Mouse (Mus musculus) liver, adult 2 months (tissue): ENCODE results near the gene Nme6. TPM values are rescaled to one million over a fixed set of nuclear protein-coding genes. Genes with fewer than 3 reads are reported as not detected.

Experiments
- DNase-seq: peaks from one replicate; pipeline ENCODE4 v3.0.0-alpha.2; 2011; ENCODE audit warnings: low read depth, low spot score; ENCODE audit errors: extremely low read depth
- H3K27ac ChIP-seq: fragments of 200-500 bp; replicated peaks from 2 replicates; pipeline ENCODE4 v1.5.1; 2012; ENCODE audit warnings: low read depth, mild to moderate bottlenecking, control low read depth, inconsistent platforms, low read length; ENCODE audit not compliant: insufficient read depth
- H3K27me3 ChIP-seq: fragments of 200-500 bp; 2 replicates; pipeline ENCODE4 v1.6.1; 2012; ENCODE audit warnings: mild to moderate bottlenecking, moderate library complexity, low read length, inconsistent platforms; ENCODE audit not compliant: control insufficient read depth, insufficient read depth
- H3K36me3 ChIP-seq: fragments of 200-500 bp; 2 replicates; pipeline ENCODE4 v1.6.1; 2012; ENCODE audit warnings: low read length, inconsistent platforms; ENCODE audit not compliant: control insufficient read depth, insufficient read depth
- H3K4me1 ChIP-seq: fragments of 200-500 bp; 2 replicates; pipeline ENCODE4 v1.6.1; 2011; ENCODE audit warnings: low read length; ENCODE audit not compliant: control insufficient read depth, insufficient read depth
- H3K4me3 ChIP-seq: fragments of 200-500 bp; 2 replicates; pipeline ENCODE4 v1.5.1; 2011; ENCODE audit warnings: low read depth, mild to moderate bottlenecking, control low read depth, low read length, moderate library complexity; ENCODE audit not compliant: insufficient read depth
- H3K79me2 ChIP-seq: fragments of 200-500 bp; 2 replicates; pipeline ENCODE4 v1.6.1; 2012; ENCODE audit warnings: inconsistent platforms, mild to moderate bottlenecking, low read length, moderate library complexity; ENCODE audit not compliant: control insufficient read depth, insufficient read depth
- H3K9ac ChIP-seq: fragments of 200-500 bp; 2 replicates; pipeline ENCODE4 v1.6.1; 2012; ENCODE audit warnings: low read depth, mild to moderate bottlenecking, control low read depth, inconsistent platforms, low read length
- CTCF ChIP-seq: fragments of 200-500 bp; IDR thresholded peaks from 2 replicates; pipeline ENCODE4 v1.5.1; 2011; ENCODE audit warnings: low read depth, low read length, control low read depth
- POLR2A ChIP-seq: fragments of 200-500 bp; IDR thresholded peaks from 2 replicates; pipeline ENCODE4 v1.6.1; 2011; ENCODE audit warnings: low read length, control low read depth; ENCODE audit not compliant: insufficient read depth; ENCODE audit errors: extremely low read depth
- WGBS: fragments of 180-500 bp; shearing (Covaris S2); methylation state at CpG from one replicate; pipeline ENCODE4 v1.1.7; 2018; 5-methylcytosine and 5-hydroxymethylcytosine counted together
- polyA plus RNA-seq: library from polyadenylated mRNA; depleted of rRNA; stranded (reverse); fragments of >200 nt; gene quantifications from 2 replicates; pipeline ENCODE4 v1.2.3, GENCODE M21; 2012
- total RNA-seq: library from RNA; depleted of rRNA; stranded (reverse); fragments of >200 nt; gene quantifications from 2 replicates; pipeline ENCODE4 v1.2.3, GENCODE M21; 2014

Nme6 gene
- total and polyA plus RNA-seq, 2 experiments, result 27.6 to 44.5 TPM

DNA sequence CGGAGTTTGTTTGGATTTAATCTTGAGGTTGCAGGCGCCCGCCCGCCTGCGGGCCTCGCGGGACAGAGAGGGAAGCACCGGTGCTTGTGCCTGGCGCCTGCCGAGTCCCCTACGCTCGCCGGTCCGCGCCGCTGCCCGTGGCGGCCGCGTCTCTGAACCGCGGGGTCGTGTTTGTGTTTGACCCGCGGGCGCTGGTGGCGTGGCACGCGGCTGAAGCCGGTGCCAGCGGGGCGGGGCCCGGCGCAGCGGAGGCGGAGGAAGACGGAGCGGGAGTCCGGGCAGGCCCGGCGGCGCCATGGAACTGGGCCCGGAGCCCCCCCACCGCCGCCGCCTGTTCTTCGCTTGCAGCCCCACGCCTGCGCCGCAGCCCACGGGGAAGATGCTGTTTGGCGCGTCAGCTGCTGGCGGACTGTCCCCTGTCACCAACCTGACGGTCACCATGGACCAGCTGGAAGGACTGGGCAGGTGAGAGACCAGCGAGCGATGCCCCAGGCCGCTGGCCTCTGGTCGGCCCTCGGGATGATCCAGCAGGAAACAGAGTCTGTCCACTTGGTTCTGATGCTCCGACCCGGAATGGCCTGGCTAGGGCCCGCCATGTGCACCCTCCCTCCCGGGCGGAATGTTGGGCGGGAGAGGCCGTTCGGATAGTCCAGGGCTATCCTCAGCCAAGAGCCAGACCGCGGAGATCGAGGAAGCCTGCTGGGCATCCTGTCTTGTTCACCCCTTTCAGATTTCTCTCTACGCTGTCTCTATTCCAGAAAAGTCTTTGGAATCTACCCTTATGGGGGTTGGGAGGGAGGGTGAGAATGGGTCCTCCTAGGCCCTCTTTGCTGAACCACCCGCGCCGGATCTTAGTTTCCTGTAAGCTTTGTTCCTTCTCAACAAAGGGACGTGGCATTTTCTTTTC, 43.4 kb downstream of the Nme6 start:
- WGBS, result under 1% methylated on average over 76 of the region's 76 CpGs
- H3K27me3 ChIP-seq, result no peaks in the 10 kb centered on the region
- peak overlapping the region; percentile 77 for H3K4me3 ChIP-seq
- H3K27ac ChIP-seq, result peak overlapping the region; percentile 76
- H3K9ac ChIP-seq, result peak overlapping the region; percentile 92
- H3K36me3 ChIP-seq, result peaks cover 11% of the 10 kb centered on the region
- H3K79me2 ChIP-seq, result no peaks in the 10 kb centered on the region
- 0 out of 2 replicates have a peak, but pooled peaks have one; percentile 8 for TF ChIP-seq POLR2A
- no peak for TF ChIP-seq CTCF
- peaks cover 7% of the 10 kb centered on the region for H3K4me1 ChIP-seq
- DNase-seq, result no peak

GRCm38 (mm10) chr9:109876756-109877155, 44.2 kb downstream of the Nme6 start:
- Histone ChIP-seq H3K36me3 (peaks cover 16% of the 10 kb centered on the region), H3K27me3 (no peaks in the 10 kb centered on the region), H3K79me2 (no peaks in the 10 kb centered on the region), H3K9ac (no peak overlapping the region), H3K4me3 (no peak overlapping the region; the same call in 1 of the 2 replicates), H3K4me1 (peaks cover 4% of the 10 kb centered on the region; the same call in 1 of the 2 replicates), H3K27ac (no peak overlapping the region)
- TF ChIP-seq POLR2A, result no peak
- no peak for TF ChIP-seq CTCF
- 31% methylated on average over 3 of the region's 3 CpGs for WGBS
- no peak for DNase-seq

- TF ChIP-seq CTCF, result no peak
- no peak for TF ChIP-seq POLR2A
- H3K79me2 ChIP-seq, result no peaks in the 10 kb centered on the region
- DNase-seq, result no peak
- H3K4me1 ChIP-seq, result peaks cover 4% of the 10 kb centered on the region; the same call in 1 of the 2 replicates
- no peaks in the 10 kb centered on the region for H3K27me3 ChIP-seq
- no peak overlapping the region for H3K9ac ChIP-seq
- no peak overlapping the region for H3K27ac ChIP-seq
- no peak overlapping the region for H3K4me3 ChIP-seq
- 95% methylated on average over 5 of the region's 5 CpGs for WGBS
- H3K36me3 ChIP-seq, result peaks cover 24% of the 10 kb centered on the region
These were observed 45.1 kb downstream of the Nme6 start for GRCm38 (mm10) chr9:109877666-109878065.

DNA sequence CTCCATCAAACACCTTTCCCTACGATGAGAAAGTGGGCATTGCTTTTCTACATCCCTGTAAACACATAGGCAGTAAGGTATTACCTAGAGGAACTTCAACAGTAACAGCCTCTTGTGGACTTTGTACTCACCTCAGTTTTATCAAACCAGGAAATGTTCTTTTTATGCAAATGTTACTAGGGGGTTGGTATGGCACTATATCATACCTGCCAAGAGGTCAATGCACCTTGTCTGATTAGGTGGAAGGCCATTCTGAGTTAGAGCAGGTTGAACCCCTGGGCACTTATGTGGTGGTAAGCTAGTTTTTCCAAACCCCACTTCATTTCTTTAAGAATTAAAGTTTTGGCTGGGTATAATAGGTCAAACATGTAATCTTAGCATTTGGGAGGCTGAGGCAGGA, 46.8 kb downstream of the Nme6 start:
- Histone ChIP-seq H3K79me2 (no peaks in the 10 kb centered on the region), H3K27me3 (no peaks in the 10 kb centered on the region), H3K4me1 (peaks cover 4% of the 10 kb centered on the region; the same call in 1 of the 2 replicates), H3K36me3 (peaks cover 34% of the 10 kb centered on the region), H3K9ac (no peak overlapping the region), H3K27ac (no peak overlapping the region), H3K4me3 (no peak overlapping the region)
- TF ChIP-seq POLR2A (no peak), CTCF (no peak)
- WGBS, result 70% methylated on average over 1 of the region's 1 CpGs
- DNase-seq, result no peak

DNA sequence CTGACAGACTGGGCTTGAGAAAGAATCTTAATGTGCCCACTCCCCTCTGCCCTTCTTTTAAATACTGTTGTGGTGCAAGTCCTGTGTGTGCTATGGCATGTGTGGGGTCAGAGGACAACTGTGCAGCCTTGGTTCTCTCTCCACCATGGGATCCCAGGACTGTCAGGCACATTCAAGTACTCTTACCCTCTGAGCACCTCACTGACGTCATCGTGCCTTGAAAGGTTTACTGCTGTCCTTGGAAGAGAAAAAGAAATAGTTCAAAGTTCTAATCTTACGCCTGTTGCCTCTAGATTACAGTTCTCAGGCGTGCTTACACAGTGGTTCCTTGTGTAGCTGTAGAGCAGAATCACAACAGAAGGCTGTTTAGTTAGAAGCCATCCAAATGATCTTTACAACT, 53.7 kb downstream of the Nme6 start:
- Histone ChIP-seq H3K36me3 (peaks cover 63% of the 10 kb centered on the region), H3K4me3 (no peak overlapping the region), H3K4me1 (no peaks in the 10 kb centered on the region), H3K27ac (no peak overlapping the region), H3K27me3 (no peaks in the 10 kb centered on the region), H3K79me2 (no peaks in the 10 kb centered on the region), H3K9ac (no peak overlapping the region)
- no peak for DNase-seq
- no peak for TF ChIP-seq CTCF
- no peak for TF ChIP-seq POLR2A
- WGBS, result 84% methylated on average over 4 of the region's 4 CpGs

- Histone ChIP-seq H3K27me3 (no peaks in the 10 kb centered on the region), H3K4me3 (no peak overlapping the region), H3K36me3 (peaks cover 56% of the 10 kb centered on the region), H3K27ac (no peak overlapping the region), H3K9ac (no peak overlapping the region), H3K4me1 (no peaks in the 10 kb centered on the region), H3K79me2 (no peaks in the 10 kb centered on the region)
- no peak for DNase-seq
- TF ChIP-seq CTCF (no peak), POLR2A (no peak)
- 94% methylated on average over 5 of the region's 5 CpGs for WGBS
These were observed 54.8 kb downstream of the Nme6 start for GRCm38 (mm10) chr9:109887321-109887720.
